Mouse (Mus musculus): ENCODE measurements around the gene Sipa1.

Gene Sipa1

GRCm38 (mm10) chr19:5601752-5602541 is 61.6 kb downstream of the Sipa1 start, which contains the start of gene Rnaseh2c:
TSS of gene Rnaseh2c (plus strand) at chr19:5601873.
- DNase-seq, result peak; percentile 83

Data from cerebellum, adult 9-10 months (tissue).